Mouse (Mus musculus) brain, embryonic 18.5 days (tissue): Measurements from ENCODE around the gene Cobll1.
"Not testable (repeated sequence)": the region's sequence is repeated elsewhere in the genome, so short reads cannot be mapped to it uniquely, and the experiment has no call there.

Experiments used
- DNase-seq: peaks from one replicate; pipeline ENCODE4 v3.0.0-alpha.2; 2012; ENCODE audit warnings: low read depth, low spot score

Gene Cobll1

GRCm38 (mm10) chr2:65238964-65239570 is at the start of gene Cobll1:
Cobll1 (minus strand) TSS chr2:65239403.
- no peak for DNase-seq

- no peak for DNase-seq
These were observed 49.5 kb upstream of the Cobll1 start for GRCm38 (mm10) chr2:65288696-65289095.

DNA sequence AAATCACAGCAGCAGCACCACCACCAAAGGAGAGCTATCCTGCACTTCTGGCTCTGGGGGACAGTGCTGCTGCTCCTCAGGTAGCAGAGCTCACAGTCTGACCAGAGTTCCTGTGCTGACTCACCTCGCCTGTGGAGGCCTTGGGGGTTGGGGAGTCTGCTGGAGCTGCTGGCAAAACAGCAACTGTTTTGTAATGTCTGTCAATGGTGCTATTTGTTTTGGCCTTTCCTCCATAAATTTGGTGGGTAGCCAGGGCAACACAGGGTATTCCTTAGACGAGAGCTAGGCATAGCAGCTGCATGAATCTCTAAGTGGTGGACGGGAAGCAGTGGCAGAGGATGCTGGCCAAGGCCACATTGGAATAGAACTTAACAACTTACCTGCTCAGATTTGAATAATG is 46.2 kb upstream of the Cobll1 start:
- DNase-seq: no peak

DNA sequence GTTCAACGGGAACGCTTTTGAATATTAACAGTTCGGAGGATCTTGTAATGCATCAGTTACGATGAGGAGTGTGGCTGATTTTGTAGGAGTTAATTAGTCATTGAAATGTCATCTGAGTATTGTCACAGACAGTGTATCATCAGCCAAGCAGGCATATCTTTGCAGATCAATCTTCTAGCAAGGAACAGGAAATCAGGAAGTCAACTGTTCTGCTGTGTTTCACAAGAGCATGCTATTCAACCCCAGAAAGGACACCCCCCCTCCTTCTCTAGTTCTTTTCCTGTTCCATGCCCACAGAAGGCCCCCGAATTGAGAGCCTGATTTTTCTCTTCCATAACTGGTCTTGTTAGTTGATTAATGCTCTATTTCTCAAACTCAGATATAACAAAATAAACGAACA is 43.8 kb upstream of the Cobll1 start:
- no peak for DNase-seq

DNA sequence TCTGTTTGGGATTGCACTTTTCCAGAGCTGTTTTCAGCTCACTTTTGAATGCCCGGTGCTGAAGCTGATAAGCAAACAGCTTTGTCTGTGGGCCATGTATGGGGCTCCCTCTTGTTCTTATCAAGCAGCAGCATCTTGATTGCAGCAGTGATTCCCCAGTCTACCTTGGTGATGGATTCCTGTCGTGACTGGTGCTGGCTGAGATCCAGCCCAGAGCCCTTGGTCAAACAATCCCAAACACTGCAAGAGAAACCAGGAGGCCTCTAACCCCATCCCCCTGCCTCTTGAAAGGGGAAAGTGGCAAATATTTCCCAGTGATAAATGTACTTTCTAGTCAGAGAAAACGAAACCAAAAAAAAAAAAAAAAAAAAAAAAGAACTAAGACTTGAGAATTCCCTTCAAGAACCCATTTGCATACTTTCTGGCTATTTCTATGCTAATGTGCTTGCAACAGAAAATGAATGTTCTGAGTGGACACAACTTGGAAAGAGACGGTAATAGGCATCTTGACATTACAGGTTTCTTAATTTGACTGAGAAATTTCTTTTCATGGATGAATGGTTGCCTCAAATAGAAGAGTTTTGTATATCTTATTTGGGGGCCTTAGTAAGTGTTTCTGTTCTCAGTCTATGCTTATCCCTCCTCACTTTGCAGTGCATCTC is 40.0 kb upstream of the Cobll1 start:
- no peak for DNase-seq

DNA sequence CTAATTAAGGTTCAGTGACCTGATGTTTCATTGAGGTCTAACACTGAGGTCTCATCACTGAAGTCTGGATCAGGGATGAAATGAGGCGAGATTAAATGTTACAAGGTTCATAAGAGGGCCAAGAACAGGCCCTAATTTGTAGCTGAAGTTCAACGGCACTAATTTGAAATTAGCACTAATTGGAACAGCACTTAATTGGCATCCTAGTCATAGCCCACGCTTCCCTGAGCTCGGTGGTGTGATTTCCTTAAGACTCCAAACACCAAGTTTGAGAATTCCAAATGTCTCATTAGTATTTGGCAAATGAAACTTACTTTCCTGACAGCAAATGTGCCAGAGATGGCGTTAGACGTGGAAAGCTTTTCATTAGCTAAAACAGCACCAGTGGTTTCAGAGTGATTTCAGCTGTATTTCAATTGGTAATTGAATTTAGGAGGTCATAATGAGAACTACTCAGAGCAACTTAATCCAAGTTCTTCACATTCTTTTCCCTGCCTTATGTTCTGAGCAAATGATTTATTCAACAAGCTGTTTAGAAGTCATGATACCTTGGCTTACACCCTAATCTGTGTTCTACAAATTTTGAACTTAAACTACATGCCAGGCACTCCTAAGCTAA is 36.3 kb upstream of the Cobll1 start:
- peak; percentile 24 for DNase-seq

- no peak for DNase-seq
These were observed 34.7 kb upstream of the Cobll1 start for GRCm38 (mm10) chr2:65273910-65274309.

DNA sequence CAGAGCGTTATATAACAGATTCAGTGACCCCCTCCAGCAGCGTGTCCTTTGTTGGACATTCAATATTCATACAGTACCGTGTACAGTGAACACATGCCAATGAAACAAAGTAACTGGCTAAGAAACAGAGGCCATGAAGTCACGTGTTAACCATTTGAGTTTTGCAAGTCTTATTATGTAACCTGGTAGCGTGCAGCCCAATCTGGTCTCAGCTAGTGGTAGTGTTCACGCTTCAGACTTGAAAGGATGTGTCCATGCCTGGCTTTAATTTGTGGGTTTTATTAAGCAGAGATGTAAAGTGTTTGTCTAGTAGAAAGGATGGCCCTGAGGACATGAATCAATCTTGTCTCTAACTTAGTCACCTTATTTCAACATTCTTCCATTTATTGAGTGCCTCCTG is 29.5 kb upstream of the Cobll1 start:
- DNase-seq: no peak

GRCm38 (mm10) chr2:65267834-65268233 is 28.6 kb upstream of the Cobll1 start:
- no peak for DNase-seq

- DNase-seq: no peak
These were observed 27.5 kb upstream of the Cobll1 start for GRCm38 (mm10) chr2:65266576-65267299.

GRCm38 (mm10) chr2:65262251-65262650 is 23.0 kb upstream of the Cobll1 start:
- no peak for DNase-seq

- DNase-seq: not testable (repeated sequence)
These were observed 21.6 kb upstream of the Cobll1 start for GRCm38 (mm10) chr2:65260828-65261227.

GRCm38 (mm10) chr2:65260400-65260799 is 21.2 kb upstream of the Cobll1 start:
- no peak for DNase-seq

DNA sequence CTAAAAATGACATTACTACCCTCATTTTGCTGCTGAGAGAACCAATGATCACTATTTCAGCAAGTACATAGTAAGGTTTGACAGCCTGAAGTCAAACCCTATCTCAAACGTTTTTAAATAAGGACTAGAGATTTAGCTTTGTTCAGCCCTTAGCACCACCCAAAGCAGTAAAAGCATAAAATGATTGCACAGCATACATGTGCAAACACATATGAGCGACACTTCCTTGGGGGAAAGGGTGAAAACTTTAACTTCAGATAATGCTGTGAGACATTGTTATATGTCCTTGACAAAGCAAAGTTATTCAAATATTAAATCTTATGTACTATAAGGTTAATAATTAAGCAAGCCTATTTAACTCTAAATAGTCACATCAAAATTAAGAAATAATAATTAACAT is 18.2 kb upstream of the Cobll1 start:
- DNase-seq: no peak

DNA sequence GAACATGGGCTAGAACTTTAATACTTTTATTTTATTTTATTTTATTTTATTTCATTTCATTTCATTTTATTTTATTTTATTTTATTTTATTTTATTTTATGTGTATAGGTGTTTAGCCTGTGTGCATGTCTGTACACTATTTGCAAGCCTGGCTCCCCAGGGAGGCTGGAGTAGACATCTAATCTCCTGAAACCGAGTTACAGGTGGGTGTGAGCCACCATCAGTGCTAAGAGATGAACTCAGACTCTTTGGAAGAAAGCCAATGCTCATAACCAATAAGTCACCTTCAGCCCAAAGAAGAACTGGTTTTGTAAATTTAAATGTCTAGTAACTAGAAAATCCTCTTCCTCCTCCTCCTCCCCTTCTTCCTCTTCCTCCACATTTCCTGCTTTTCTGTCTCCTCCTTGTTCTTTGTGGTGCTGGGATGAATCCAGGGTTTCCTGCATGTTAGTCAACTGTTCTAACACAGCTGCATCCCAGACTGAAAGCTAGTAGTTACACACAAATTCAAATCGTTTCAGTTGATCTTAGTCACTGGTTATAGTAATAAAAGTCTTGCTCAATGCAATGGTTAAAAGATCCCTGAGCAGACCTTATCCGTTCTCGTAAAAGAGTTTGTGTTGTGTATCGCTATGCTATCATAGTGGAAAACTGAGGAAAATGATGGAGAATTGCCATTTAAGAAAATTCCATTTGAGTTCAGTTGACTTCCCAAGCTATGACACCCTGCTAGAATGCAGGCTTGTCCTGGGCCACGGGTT is 17.5 kb upstream of the Cobll1 start:
- no peak for DNase-seq

- no peak for DNase-seq
These were observed 11.4 kb upstream of the Cobll1 start for GRCm38 (mm10) chr2:65250589-65251104.

DNA sequence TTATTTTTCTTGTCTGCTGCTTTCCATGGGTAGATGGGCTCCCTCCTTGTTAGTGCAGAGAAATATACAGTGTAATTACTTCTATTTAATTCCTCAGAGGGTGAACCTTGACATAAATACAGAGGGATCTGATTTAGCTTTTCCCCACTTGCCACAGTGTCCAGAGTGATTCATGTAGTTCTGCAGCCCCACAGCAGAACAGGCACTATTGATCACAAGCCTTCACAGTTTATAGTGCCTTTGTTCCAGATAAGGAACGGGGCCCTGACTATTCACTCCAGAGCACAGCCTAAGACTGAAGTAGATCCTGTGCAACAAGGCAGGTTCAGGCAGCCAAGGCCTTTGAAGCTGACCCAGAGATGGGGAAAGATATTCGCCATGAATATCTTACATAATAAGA is 10.4 kb upstream of the Cobll1 start:
- DNase-seq: no peak

GRCm38 (mm10) chr2:65240173-65240745 is 1.1 kb upstream of the Cobll1 start:
- no peak for DNase-seq

DNA sequence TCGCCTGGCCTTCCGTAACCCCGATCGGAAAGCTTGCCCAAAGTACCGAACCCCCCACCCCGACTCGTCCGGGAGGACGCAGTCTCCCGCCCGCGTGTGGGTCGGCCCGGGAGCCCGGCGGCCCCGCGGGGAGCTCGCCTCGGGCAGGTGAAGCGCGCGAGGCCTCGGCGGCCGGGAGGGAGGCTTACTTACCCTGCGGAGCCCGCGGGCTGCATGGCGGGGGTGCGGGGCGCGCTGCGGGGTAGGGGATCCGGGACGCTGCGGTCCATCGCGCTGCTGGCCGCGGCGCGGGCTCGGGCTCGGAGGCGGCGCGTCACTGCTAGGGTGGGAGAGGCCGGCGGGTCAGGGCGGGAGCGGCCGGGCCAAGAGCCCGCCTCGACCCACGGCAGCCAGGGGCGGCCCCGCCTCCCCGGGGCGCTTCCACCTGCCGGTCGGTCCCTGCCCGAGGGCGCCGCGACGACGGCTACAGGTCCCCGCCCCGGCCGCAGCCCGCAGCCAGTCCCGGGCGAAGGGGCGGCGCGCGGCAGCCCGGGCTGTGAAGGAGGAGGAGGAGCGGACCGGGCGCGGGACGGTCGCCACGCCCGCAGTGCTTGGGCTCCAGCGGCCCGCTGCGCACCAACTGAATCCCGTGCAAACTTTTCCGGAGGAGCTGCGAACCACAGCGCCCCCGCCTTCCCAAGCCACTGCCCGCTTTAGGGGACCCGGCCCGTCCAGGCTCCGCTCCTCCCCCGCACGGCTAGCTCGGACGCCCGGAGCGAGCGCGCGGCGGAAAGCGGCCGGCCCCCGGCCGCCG is 836 bp downstream of the Cobll1 start:
- DNase-seq: no peak

GRCm38 (mm10) chr2:65237610-65238170 is 1.5 kb downstream of the Cobll1 start:
- DNase-seq: no peak
